11 mouse cellular contexts compared by ENCODE assay signal in the genomic region with DNA sequence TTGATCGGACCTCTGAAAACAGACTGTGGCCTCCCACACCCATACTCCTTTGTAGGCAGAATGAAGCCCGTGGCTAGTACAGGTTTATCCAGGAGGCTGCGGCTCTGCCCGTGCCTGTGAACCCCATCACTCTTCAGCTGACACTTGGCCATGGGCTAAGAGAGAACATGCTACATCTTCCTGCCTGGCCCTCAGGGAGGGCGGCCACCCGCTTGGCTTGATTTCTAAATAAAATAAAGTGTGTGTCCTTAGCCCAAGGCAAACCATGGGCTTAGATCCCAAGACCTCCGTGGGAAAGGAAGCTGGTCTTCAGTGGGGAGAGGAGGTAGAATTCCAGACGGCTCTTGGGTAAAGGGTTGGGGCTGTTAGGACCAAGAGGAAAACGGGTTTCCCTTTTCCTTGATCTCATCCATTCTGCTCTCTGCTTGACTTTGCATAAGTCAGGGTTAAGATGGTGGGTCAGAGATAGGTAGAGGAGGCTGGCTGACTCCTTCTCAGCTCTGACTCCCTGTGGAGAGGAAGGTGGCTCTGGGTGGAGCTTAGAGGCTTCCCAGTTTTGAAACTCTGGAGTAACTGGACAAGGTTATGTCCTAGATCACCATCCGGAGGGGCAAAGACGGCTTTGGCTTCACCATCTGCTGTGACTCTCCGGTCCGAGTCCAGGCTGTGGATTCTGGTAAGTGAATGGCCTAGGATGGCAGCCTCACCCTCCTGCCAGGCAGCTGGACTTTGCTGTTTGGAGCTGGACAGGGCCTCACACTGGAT.
A peak's percentile ranks its signal among the peaks of the same experiment; 100 is the strongest.
DNase-seq lines count a peak whose midpoint lies in the region; ATAC-seq and TF ChIP-seq lines count a peak whose summit lies in the region.
"Had no signal": no experiment of that assay in that cellular context is flagged by ENCODE, and none has a peak within 500 bp of the region (broad histone marks: within the 10 kb centered on the region; RNA-seq: fewer than 3 reads in every experiment).

No protein-coding gene starts in this region.

- peak overlapping the region; percentile 52 for H3K27ac ChIP-seq in heart, embryonic 10.5 days
- H3K27ac ChIP-seq in embryonic facial prominence, embryonic 12.5 days = 0 out of 2 replicates have a peak overlapping the region, but pooled peaks have one; percentile 18
- H3K27ac ChIP-seq in hindbrain, embryonic 13.5 days = peak overlapping the region; percentile 82

- WGBS in heart, embryonic 10.5 days = 70% methylated on average over 13 of the region's 13 CpGs
- WGBS in lung, adult 2 months = 57% methylated on average over 13 of the region's 13 CpGs
- 71% methylated on average over 13 of the region's 13 CpGs for WGBS in embryonic facial prominence, embryonic 12.5 days
- WGBS in hindbrain, embryonic 13.5 days = 74% methylated on average over 13 of the region's 13 CpGs

- H3K4me3 ChIP-seq in heart, embryonic 10.5 days = peak overlapping the region; percentile 52; the same call in 1 of the 2 replicates
- peak overlapping the region; percentile 2 for H3K4me3 ChIP-seq in lung, adult 2 months (replicated peaks; ENCODE audit: extremely low read depth, low read depth, low read length)
- H3K4me3 ChIP-seq in embryonic facial prominence, embryonic 12.5 days = no peak overlapping the region
- H3K4me3 ChIP-seq in hindbrain, embryonic 13.5 days = no peak overlapping the region

- H3K36me3 ChIP-seq in heart, embryonic 10.5 days = peaks cover 4% of the 10 kb centered on the region; the same call in 1 of the 2 replicates
- H3K36me3 ChIP-seq in embryonic facial prominence, embryonic 12.5 days = no peaks in the 10 kb centered on the region
- no peaks in the 10 kb centered on the region for H3K36me3 ChIP-seq in hindbrain, embryonic 13.5 days

- ATAC-seq in embryonic facial prominence, embryonic 12.5 days (ENCODE audit: insufficient number of reproducible peaks, insufficient read depth, low FRiP score, low TSS enrichment) = no peak
- ATAC-seq in hindbrain, embryonic 13.5 days (ENCODE audit: low FRiP score) = no peak

- DNase-seq in heart, embryonic 10.5 days (ENCODE audit: low spot score) = no peak
- DNase-seq in heart, postnatal 25 days (ENCODE audit: low spot score) = no peak
- DNase-seq in lung, adult 2 months = no peak
- DNase-seq in lung, adult 18-20 months = no peak
- DNase-seq in testis, postnatal 10 days (ENCODE audit: low spot score) = no peak
- DNase-seq in gastrocnemius, postnatal 36 days = no peak
- DNase-seq: adrenal gland, adult 2 months; cerebellum, adult 11 months; lung, postnatal 4 days had no signal

- H3K9ac ChIP-seq in embryonic facial prominence, embryonic 12.5 days = no peak overlapping the region
- no peak overlapping the region for H3K9ac ChIP-seq in hindbrain, embryonic 13.5 days

- peaks cover 68% of the 10 kb centered on the region for H3K4me1 ChIP-seq in heart, embryonic 10.5 days
- H3K4me1 ChIP-seq in lung, adult 2 months (ENCODE audit: control insufficient read depth, insufficient read depth, low read length) = peaks cover 24% of the 10 kb centered on the region
- peaks cover 47% of the 10 kb centered on the region for H3K4me1 ChIP-seq in embryonic facial prominence, embryonic 12.5 days
- H3K4me1 ChIP-seq in hindbrain, embryonic 13.5 days (replicated peaks) = peaks cover 79% of the 10 kb centered on the region

- no peak overlapping the region for H3K4me2 ChIP-seq in embryonic facial prominence, embryonic 12.5 days (replicated peaks)
- H3K4me2 ChIP-seq in hindbrain, embryonic 13.5 days = no peak overlapping the region

- H3K27me3 ChIP-seq in heart, embryonic 10.5 days (ENCODE audit: insufficient read depth, poor library complexity, severe bottlenecking) = peaks cover 95% of the 10 kb centered on the region
- no peaks in the 10 kb centered on the region for H3K27me3 ChIP-seq in embryonic facial prominence, embryonic 12.5 days
- H3K27me3 ChIP-seq in hindbrain, embryonic 13.5 days = no peaks in the 10 kb centered on the region

- intact Hi-C loops in heart, postnatal 25 days (cut with DNase I) = loop anchor here (2.0 to 5.0 kb wide), 2 partner anchors 17 to 74 kb away; no protein-coding TSS in a partner anchor
- intact Hi-C loops in gastrocnemius, postnatal 36 days (cut with DNase I) = no loop called here

- no peak for TF ChIP-seq POLR2A in lung, adult 2 months (IDR thresholded peaks at IDR 0.05; ENCODE audit: borderline replicate concordance, extremely low read depth, low read depth, low read length)

- no peaks in the 10 kb centered on the region for H3K9me3 ChIP-seq in heart, embryonic 10.5 days
- no peaks in the 10 kb centered on the region for H3K9me3 ChIP-seq in embryonic facial prominence, embryonic 12.5 days
- H3K9me3 ChIP-seq in hindbrain, embryonic 13.5 days = no peaks in the 10 kb centered on the region

- TF ChIP-seq CTCF in lung, adult 2 months (IDR thresholded peaks at IDR 0.05; ENCODE audit: insufficient read depth, low read length) = no peak

Comparison
In these comparisons a context has a peak if more than half of its experiments do, and no peak if none do; other contexts are left out.
1. H3K27ac ChIP-seq: peak in every context shown above with its lines; median percentile 82 in hindbrain, embryonic 13.5 days; 52 in heart, embryonic 10.5 days; 18 in embryonic facial prominence, embryonic 12.5 days.
2. H3K4me3 ChIP-seq: peak in heart, embryonic 10.5 days (single experiment) and lung, adult 2 months (single experiment); none in embryonic facial prominence, embryonic 12.5 days (single experiment) and hindbrain, embryonic 13.5 days (single experiment).